Mouse (Mus musculus) spleen, adult 12 weeks (tissue): ENCODE results near the gene 9430097D07Rik.

Experiments used
- DNase-seq: peaks from one replicate; pipeline ENCODE4 v3.0.0; 2022; ENCODE audit warnings: low spot score

9430097D07Rik gene

DNA sequence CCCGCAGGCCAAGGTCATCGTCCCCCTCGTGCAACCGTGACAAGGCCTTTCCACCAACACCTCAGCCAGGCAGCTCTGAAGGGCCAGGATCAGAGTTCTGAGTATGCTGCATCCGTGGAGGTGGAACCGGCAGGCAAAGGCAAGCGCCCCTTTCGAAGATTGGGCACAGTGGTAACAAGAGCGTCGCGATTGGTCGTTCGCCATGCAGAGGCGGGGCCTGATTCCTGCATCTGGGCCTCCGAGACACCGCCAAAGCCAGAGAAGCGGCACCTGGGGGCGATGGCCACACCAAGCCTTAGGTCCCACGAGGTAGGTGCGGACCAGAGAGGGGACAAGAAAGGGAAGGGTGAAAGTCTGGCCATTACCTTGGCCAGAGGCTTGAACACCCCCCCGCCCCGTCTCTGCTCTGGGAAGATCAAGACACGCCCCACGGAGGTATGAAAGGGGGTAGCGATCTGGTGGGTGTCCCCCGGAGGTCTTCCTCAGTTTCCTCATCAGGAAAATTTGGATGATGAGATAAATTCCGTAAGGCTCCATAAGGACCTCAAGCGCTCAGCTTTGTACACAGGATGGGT, at the start of gene 9430097D07Rik:
TSS of gene 9430097D07Rik (minus strand) at position 99 of the 575 bp plus-strand sequence.
- DNase-seq = no peak

DNA sequence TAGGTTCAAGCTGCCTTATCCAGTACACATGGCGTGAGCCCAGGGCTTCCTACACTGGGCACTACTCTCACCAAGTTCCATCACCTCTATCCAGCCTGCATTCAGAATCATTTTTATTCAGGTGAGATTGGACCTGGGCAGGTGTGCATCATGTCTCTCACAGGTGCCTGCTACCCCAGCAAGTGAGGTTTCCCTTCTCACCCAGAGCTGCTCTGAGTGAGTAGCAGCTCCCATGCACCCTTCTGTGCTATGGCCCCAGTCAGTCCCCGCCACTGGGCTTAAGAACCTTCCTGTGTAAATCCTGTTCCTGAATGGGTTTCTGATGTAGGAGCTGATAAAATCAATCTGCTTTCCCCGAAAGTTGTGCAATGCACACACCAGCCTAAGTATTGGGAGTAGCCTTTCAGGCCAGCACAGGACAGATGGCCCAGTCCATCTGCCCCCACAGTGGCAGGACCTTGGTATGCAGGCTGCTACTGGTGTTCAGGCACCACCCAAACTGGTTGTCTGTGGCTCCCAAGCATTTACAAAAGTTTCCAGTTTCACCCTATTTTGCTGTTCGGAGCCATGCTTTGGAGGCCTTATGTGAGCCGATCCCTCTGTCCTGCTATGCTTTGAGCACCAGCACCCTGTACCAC, 48.7 kb upstream of the 9430097D07Rik start:
- DNase-seq = no peak

DNA sequence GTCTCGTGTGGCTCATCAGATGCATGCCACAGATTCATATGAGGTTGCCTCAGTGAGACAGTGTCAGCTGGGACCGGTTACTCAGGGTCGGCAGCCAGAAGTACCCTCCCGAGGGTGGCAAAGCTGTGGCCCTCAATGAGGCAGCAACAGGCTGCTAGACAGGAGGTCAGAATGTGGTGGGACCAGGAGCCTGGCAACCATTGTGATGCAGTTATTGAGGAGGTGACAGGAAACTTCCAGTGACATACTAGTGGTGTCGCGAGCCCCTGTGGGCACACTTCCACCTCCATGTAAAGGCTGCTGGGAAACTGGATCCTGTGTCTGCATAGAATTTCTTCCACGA, 46.0 kb upstream of the 9430097D07Rik start, which contains the start of gene Ak1:
TSS of gene Ak1 (plus strand) at position 242 of the 343 bp plus-strand sequence.
- DNase-seq = no peak

DNA sequence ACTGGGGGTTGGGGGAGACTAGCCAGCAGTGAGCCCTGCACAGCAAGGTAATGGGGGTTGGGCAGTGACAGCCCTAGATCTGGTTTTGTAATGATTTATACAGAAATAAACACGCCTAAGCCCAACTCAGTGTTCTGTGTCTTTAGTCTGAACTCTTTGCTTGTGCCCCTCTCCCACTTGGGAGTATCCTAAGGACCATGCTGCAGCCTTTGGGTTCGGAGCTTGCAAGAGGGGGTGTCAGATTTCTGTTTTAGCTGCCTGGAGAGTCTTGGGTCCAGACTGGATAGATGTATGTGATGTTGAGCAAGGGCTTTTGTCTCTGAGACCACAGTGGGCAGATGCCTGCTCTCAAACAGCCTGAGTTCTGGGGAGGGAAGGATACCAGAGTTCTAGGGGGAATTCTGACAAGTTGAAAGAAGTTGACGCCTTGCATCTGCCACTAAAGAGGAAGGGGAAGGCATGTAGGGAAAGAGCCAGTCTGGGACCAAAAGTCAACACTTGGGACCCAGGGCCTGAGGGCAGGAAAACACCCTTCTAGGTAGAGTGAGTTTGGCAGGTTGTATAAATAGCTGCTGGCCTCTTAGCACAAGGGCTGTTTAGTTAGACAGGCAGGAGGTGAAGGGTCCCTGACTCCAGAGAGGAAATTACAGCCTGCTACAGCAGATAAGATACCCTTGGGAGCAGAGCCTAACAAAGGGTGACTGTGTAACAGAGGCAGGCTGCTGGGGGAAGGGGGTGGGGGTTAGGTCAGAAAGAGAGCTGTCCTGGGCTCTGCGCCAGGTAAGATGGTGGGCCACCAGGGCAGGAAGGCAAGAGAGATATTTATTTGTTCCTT, 45.4 kb upstream of the 9430097D07Rik start:
- no peak for DNase-seq

DNA sequence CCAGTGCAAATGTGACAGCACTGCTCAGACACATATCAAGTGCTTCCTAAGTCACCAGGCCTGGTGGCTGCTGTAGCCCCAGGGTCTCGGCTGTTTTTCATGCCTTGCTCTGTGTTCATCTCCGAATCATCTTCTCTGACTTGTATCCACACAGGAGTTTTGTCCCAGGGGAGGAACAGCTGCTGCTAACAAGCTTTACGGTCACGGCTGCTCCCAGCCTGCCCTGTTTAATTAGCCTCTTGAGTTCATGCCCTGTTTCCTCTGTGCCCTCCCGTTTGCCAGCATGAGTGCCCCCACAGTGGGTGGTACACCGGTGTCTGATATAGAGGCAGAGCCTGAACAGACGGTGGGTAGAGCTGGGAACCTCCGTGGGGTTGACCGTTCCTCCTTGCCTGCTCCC, 42.6 kb upstream of the 9430097D07Rik start:
- no peak for DNase-seq

DNA sequence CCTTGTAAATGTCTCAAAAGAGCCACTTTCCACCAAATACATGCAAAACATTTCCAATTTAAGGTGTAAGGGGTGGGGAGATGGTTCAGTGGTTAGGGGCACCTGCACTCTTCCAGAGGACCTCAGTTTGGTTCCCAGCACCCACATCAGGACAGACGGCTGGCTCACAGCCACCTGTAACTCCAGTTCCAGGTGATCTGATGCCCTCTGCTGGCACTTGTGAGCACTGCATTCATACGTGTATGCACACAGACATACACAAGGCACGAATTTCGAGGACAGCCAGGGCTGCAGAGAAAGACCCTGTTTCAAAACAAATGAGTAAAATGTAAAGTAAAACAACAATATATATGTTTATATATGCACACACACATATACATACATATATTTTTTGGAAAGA, 42.1 kb upstream of the 9430097D07Rik start:
- no peak for DNase-seq

DNA sequence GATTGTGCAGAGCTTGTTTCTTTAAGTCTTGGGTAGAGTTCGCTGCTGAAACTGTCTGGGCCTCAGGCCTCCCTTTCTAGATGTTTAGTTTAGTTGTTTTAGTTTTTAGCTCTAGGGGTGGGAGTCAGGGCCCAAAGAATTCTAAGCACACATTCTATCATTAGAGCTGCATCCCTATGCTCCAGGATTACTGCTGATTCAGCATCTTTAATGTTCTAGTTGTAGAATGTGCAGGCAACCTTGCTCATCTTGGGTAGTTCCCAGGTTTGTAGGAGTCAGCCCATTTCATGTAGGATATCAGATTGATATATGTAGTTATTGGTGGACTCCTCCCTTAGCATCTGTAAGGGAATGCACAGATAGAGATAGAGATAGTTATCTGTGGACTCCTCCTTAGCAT, 41.6 kb upstream of the 9430097D07Rik start:
- no peak for DNase-seq

DNA sequence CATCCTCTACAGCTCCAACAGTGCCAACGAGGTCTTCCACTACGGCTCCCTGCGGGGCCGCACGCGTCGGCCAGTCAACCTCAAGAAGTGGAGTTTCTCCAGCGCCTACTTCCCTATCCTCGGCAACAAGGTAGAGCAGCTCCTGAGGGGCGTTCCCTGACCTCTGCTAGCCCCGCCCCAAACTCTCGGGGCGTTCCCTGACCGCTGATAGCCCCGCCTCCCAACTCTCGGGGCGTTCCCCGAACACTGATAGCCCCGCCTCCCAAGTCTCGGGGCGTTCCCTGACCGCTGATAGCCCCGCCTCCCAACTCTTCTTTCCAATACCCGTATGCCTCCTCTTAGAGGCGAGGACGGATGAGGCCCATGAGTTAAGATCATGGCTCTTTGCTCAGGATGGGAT, 36.8 kb upstream of the 9430097D07Rik start:
- no peak for DNase-seq

DNA sequence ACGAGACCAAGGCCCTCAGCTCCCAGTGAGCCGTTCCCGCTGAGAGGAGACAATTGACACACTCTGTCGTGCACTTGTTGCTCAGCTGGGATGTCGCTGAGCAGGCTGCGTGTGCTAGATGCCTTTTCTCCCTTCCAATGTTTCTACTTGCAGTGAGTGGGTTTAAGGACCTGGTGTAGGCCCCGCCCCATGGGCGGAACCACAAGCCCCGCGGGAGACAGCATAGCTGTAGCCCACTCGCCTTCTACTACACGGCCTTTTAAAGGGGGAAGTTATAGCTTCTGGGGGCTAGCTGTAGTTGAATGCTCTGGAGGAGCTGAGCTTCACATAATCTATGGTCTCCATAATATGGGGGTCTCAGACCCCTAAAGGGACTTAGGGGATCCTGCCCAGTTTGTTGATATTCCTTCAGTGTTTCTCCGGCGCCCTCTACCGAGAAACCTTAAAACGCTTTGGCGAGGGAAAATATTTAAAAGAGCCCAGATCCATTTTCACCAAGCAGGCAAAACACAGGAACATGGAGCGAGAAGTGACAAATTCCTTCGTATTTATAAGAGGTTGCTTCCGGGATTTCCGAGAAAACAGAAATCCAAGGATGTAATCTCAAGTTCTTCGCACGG, 35.2 kb upstream of the 9430097D07Rik start:
- peak; percentile 33 for DNase-seq

DNA sequence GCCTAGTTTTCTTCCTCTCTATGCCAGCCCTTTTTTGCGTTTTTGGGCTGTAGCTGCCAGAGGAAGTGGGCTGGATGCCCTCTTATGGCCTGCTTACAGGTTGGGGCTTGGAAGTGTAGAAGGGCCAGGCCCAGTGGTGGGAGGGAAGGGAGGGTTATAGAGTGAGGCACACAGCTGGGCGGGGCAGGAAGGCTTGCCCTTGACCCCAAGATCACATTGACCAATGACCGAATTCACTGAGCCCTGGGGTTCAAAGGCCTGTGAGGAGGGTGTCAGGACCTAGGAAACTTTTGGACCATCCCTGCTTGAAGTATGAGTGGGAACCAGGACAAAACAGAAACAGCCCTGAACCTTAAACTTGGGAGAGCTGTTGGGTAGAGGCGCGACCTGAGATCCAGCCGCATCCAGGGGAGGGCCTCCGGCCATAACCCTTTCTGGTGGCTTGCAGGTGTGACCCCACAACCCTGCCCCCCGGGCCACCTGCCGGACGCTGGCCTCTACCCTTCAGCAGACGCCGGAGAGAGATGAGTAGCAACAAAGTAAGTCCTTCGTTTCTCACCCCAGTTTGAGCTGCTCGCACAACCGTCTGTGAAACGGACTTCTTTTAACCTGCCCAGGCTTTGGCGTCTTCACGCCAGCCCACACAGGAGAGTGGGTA, 33.4 kb upstream of the 9430097D07Rik start:
- DNase-seq = no peak

DNA sequence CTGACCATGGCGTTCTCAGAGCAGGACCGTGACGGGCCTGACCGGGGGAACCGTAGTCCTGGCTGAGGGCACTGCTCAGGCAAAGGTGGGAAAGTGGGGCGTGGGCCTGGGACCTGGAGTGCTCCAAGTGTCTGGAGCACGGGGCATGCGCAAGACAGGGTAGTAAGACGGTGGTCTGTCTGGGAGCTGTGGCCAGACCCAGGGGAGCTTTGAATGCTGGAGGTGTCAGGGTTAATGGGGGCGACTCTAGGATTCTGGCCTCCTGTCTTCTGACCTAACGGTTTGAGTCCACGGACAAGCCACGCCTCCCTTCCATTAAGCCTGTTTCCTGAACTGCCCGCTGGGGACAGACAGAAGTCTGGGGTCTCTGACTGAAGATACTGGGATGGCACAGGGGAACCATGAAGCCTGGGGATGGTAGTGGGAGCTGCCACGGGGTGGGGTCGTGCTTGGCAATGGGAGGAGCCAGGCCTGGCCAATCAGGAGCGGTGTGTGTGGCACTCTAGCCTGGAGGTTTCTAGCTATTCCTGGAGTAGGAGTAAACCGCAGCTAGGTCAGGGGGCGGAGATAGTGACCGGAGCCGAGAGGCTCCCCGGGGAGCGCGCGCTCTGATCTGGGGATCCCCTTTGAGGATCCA, 32.8 kb upstream of the 9430097D07Rik start:
- peak; percentile 58 for DNase-seq

DNA sequence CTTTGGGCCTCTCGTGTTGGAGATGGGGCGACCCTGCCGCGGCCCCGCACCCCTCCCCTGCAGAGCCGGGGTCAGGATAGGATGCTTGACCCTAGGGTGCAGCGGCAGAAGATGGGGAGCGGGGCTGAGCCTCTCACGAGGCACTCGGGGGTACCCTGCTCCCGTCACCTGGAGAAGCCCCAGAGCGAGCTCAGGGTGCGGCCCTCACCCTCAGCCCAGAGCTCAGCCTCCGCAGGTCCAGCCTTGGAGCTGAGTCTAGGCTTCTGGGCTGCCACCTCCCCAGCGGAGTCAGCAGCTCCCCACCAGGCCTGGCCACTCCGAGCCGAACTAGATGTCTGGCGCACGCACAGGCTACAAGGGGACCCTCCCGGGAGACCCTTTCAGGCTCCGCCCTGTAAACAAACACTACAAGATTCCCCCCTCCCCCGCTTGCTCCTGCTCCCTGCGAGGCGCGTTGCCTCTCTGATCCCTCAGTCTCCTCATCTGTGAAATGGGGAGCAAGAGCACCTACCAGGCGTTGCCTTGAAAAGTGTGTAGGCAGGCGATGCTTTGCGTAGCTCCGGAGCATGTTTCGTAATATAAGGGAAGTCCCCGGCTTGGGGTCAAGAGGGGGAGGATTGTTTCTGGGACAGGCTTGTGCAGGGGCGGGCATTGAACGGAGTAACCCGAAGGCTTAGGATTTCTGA, 31.9 kb upstream of the 9430097D07Rik start:
- DNase-seq = peak; percentile 40

DNA sequence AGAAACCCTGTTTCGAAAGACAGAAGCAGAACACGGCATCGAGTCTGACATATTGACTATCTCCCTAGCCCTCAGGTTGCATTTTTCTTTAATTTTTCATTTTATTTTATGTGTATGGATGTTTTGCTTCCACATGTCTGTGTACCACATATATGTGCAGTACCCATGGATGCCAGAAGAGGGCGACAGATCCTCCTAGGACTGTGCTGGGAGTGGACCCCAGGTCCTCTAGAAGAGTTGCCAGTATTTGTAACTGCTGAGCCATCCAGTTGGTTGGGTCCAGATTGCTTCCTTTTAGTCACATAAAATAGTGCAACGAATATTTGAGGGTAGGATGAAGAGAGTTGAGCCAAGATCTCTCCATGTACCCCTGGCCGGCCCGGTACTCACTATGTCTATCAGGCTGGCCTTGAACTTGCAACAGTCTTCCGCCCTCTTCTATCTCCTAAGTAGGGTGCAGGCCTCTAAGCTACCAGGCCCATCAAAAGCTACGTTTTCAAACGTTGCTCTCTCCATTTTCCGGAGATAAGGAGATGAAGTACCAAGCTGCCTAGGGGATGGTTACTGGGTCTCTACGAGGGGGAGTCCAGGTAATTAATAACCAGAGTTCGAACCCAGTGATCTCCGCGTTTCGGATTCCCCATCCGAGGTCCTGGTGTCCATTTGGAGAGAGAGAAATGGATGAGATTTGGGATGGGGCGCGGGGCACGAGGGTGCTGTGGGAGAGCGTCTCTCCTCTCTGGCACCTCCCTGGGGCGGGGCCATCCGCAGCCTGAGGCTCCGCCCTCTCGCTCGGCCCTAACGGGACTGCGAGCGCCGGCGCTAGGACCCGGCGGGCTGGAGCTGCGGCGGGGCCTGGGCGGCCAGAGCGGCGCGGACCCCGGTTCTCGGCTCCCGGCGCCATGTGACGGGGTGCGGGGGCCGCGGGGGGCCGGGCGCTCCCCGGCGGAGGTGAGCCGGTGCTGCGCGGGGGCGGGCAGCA, 31.0 kb upstream of the 9430097D07Rik start:
- DNase-seq = peak; percentile 84

DNA sequence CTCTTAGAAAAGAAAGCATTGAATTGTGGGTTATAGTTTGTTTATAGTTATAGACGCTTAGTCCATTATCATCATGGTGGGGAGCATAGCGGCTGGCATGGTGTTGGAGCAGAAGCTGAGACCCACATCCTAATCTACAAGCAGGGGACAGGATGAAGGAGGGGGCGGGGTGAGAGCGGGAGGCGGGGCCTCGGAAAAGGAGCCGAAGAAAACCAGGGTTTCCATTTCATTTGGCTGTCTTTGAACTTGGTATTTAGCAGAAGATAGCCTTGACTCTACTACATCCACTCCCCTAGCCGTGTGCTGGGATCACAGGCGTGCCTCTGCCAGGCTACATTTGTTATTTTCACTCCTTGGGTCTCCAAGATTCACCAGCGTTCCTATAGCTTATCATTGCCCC, 29.1 kb upstream of the 9430097D07Rik start:
- no peak for DNase-seq

DNA sequence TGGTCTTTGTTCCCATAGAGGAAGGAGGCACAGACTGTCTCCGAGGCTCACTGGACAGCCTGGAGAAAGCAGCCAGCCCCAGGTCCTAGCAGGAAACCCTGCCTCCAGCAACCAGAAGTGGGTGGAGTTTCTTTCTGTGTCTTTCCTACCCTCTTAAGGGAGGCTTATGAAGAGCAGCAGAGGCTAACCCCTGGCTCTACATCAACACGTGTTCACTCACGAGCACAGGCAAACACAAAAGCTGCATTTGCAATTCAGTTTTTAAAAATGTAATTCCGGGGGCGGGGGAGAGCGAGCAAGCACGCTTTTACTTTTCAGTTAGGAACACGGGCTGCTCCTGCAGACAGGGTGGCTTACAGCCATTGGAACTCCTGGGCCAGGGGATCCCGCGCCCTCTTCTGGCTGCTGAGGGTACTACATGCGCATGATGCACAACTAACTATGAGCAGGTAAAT, 27.1 kb upstream of the 9430097D07Rik start:
- DNase-seq = peak; percentile 81

DNA sequence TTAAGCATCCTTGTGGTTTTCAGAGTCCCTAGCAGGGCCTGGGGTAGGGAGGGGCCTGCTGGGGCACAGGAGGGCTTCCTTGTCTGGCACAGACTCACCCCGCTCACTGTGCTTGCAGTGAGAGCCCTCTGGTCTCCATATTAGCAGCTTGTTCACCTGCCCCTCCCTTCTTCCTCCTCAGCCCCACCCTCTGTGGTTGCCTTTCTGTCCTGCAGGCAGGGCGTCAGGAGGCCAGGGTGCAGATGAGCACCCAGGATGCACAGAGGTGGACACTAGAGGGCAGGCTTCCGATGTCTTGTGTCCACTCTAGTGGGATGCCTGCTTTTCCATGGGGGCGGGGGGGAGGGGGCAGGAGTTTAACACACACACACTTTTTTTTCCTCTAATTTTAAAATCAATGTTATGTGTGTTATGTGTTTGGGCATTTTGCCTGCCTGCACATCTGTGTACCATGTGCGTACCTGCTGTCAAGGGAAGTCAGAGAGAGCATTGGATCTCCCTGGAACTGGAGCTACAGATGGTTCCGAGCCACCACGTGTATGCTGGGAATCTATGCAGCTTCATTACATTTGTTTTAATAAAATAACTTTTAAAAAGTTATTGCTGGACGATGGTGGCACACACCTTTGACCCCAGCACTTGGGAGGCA, 26.1 kb upstream of the 9430097D07Rik start:
- peak; percentile 17 for DNase-seq

DNA sequence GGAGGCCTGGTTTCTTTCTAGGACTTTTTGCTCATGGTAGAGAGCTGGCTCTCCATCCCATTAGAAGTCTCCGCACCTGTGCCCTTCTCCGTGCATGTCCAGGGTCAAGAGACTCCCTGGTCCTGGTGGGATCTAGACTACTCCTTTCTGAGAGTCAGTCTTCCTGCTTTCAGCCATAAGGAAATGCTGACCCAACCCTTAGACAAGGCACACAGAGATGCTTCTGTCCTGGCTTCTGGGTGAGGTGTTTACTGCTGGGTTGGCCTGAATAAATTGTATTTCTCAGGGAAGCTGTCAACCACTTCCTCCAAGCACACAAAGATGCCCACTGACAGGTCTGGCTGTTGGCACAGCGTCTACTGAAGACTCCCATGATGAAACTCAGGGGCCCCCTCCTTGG, 23.9 kb upstream of the 9430097D07Rik start, which contains the start of gene St6galnac6:
TSS of gene St6galnac6 (plus strand) at position 301 of the 400 bp plus-strand sequence.
- DNase-seq = no peak

DNA sequence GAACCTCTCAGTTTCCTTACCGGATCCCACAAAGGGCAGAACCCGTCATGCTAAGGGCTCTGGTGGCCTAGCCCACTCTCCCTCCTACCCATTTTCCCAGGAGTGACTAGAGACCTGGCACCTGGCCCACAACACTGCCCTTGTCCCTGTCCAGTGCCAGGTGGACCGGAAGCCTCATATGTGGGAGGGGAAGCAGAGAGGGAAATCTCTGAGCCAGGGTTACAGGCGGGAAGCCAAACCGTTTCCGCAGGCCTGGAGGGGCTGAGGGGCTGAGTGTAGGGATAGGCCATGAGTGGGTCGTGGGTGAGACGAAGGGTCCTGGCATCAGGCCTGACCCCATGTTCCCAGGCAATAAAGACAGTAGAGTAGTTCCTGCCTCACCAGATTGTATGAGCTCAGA, 23.0 kb upstream of the 9430097D07Rik start:
- no peak for DNase-seq

DNA sequence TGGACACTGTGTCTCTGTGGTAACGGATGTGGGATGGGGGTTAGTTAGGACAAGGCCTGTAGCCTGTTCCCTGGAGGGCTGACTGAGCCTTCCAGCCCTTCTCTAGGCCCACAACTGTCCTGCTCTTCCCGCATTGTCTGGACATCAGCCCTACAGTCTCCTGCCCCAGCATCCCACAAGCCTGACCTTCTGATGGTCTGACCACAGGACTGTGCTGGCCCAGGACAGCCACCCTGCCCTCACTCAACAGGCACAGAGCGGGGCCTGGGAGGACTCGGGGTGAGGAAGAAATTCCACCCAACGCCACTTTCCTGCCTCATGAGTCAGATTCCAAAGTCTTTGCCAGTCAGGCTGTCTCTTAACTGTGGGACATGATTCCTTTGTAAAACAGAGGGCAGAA, 22.2 kb upstream of the 9430097D07Rik start:
- DNase-seq = no peak
